Mouse (Mus musculus) small intestine, adult 2 months (tissue): ENCODE measurements at regions not wholly inside any gene's neighbourhood (a gene's known extent, or its start where the extent isn't known, plus 50 kb on each side); places are given as distances from the start of the nearest gene placed in this dataset.

Source experiments
- CTCF ChIP-seq: fragments of 200-500 bp; IDR thresholded peaks from 2 replicates; pipeline ENCODE4 v1.5.1; 2012; ENCODE audit warnings: low read depth, mild to moderate bottlenecking, control low read depth, inconsistent platforms, low read length, moderate library complexity, mixed read lengths; ENCODE audit not compliant: insufficient replicate concordance, insufficient read length; ENCODE audit errors: extremely low read depth
- POLR2A ChIP-seq: fragments of 200-500 bp; IDR thresholded peaks from 2 replicates; pipeline ENCODE4 v1.6.1; 2012; ENCODE audit warnings: low read depth, mild to moderate bottlenecking, control low read depth, inconsistent platforms, low read length, moderate library complexity

DNA sequence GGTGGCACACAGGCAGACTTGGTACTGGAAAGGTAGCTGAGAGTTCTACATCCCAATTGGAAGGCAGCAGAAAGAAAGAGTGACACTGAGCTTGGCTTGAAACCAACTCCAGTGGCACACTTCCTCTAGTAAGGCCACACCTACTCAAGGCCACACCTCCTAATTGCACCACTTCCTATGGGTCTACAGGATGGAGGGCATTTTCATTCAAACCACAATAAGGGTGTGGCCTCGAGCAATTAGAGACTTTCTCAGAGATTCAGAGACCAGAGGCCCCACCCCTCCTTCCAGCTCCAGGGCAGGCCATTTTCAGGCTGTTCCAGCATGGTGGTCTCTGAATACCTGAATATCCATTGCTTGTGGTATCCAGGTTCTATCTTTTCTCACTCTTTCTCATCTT, 363.3 kb upstream of the Fam19a5 start:
- TF ChIP-seq CTCF (no peak), POLR2A (no peak)
